Mouse (Mus musculus): ENCODE data around the gene Axin2. TPM values are rescaled to one million over a fixed set of nuclear protein-coding genes. Genes with fewer than 3 reads are reported as not detected.
"Not testable (repeated sequence)": the region's sequence is repeated elsewhere in the genome, so short reads cannot be mapped to it uniquely, and the experiment has no call there.

The Axin2 gene
- polyA plus RNA-seq (2012; ENCODE audit: insufficient read depth, insufficient read length, low replicate concordance, missing spikeins) = not detected in 2 replicates

DNA sequence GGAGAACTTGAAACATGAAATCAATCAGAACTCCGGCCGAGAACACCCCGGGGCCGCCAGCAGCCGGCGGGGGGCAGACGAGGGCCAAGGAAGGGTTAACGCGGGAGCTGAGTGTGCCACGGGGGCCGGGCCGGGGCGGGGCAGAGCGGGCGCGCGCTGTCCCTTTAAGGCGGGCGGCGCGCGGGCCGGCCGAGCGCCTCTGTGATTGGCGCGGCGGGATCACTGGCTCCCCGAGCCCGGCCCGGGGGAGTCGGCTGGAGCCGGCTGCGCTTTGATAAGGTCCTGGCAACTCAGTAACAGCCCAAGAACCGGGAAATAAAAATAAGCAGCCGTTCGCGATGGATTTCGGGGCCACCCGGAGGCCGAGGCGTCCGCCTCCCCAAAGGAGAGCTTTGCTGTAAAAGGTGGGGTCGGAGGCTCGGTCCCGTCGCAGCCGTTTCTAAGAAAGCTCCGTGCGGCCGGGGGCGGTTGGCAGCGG is at the start of gene Axin2:
TSS of gene Axin2 (plus strand) at position 192 of the 478 bp plus-strand sequence.
- Histone ChIP-seq H3K27ac (ENCODE audit: insufficient read depth, low read depth, low read length) (peak within 1 kb of the TSS; percentile 39; the same call in 1 of the 2 replicates), H3K4me1 (ENCODE audit: control insufficient read depth, insufficient read depth, low read length) (peaks cover 29% of the 10 kb centered on the region), H3K4me3 (ENCODE audit: insufficient read depth, low read depth, low read length) (peak within 1 kb of the TSS; percentile 89)
- TF ChIP-seq POLR2A (IDR thresholded peaks at IDR 0.05; ENCODE audit: insufficient read depth, low read depth, low read length) (0 out of 2 replicates have a peak, but pooled peaks have one; percentile 49), CTCF (IDR thresholded peaks at IDR 0.05; ENCODE audit: insufficient read depth, low read depth, low read length) (no peak; the same call in 1 of the 2 replicates)
- WGBS = under 1% methylated on average over 53 of the region's 53 CpGs

DNA sequence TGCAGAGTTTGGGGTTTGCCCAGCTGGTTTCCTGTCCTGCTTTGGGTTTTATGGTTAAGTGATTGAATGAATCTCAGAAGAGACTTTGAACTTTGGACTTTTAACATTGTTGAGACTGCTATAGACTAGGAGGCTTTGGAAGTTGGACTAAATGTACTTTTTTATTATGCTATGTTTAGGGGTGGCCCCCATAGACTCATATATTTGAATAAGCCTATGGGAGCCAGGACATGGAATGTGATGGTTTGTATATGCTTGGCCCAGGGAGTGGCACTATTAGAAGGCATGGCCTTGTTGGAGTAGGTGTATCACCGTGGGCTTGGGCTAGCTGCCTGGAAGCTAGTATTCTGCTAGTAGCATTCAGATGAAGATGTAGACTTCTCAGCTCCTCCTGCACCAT is 48.9 kb upstream of the Axin2 start:
- H3K4me1 ChIP-seq (ENCODE audit: control insufficient read depth, insufficient read depth, low read length); H3K4me3 ChIP-seq (ENCODE audit: insufficient read depth, low read depth, low read length); H3K27ac ChIP-seq (ENCODE audit: insufficient read depth, low read depth, low read length): not testable (repeated sequence)
- 97% methylated on average over 1 of the region's 1 CpGs for WGBS

DNA sequence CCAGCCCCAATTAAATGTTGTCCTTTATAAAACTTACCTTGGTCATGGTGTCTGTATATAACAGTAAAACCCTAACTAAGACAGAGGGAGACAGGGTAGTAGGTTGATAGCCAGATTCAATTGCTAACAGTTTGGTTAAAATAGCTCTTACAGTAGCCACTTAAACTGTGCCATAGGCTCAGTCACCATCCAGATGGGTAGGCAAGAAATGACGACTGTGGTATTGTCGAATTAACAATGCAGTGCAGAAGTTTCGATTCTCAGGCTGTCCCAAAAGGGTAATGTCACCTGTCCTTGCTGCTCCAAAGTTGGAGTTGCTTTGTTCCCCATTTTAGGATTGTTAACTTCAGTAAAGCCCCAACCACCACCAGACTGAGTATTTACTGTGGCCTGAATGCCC is 48.4 kb upstream of the Axin2 start:
- TF ChIP-seq CTCF (IDR thresholded peaks at IDR 0.05; ENCODE audit: insufficient read depth, low read depth, low read length) (no peak), POLR2A (IDR thresholded peaks at IDR 0.05; ENCODE audit: insufficient read depth, low read depth, low read length) (no peak)
- Histone ChIP-seq H3K4me3 (ENCODE audit: insufficient read depth, low read depth, low read length) (no peak overlapping the region), H3K27ac (ENCODE audit: insufficient read depth, low read depth, low read length) (no peak overlapping the region), H3K4me1 (ENCODE audit: control insufficient read depth, insufficient read depth, low read length) (no peaks in the 10 kb centered on the region)
- WGBS = 95% methylated on average over 3 of the region's 3 CpGs

DNA sequence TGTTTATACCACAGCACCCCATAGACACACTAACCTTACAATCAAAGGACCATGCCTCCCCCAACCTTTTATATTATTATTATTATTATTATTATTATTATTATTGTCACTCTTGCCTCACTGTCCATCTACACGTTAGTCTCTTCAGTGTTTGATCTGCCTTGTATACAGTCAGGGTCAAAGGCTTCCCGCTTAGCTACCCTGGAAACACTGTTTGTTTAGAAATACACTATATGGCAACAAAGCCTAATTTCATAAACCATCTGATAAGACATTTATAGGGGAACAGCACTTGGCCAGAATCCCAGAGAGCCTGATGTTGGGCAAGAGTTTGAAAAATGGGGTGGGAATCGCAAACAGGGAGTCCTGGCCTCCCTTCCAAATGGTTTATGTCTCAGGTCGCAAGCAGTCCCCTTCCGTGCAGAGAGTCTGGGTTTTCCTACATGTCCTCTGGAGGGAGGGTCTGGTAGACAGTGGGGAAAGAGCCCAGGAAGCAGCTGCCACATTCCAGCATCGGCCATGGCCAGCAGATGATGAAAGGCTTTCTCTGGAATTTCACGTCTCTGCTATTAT is 43.4 kb upstream of the Axin2 start:
- no peak for TF ChIP-seq CTCF (IDR thresholded peaks at IDR 0.05; ENCODE audit: insufficient read depth, low read depth, low read length)
- TF ChIP-seq POLR2A (IDR thresholded peaks at IDR 0.05; ENCODE audit: insufficient read depth, low read depth, low read length) = no peak
- 85% methylated on average over 7 of the region's 7 CpGs for WGBS

DNA sequence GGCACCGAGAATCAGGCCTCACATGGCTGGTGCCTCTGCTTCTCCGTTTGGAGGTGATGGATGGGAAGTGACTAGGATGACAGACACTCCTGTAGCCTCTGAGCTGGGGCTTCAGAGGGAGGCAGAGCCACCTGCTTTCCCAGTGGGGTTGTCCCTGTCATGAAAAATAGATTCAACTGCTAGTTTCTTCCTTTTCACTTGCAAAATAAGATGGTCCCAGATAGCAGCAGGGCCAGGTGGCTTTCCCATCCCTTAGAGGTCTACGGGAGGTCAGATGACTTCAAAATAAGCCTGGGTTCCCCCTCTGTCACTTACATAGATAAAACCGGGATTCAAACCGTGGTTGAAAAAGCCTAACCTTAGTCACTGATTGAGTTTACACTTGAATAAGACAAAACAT is 42.6 kb upstream of the Axin2 start:
- Histone ChIP-seq H3K4me3 (ENCODE audit: insufficient read depth, low read depth, low read length) (no peak overlapping the region), H3K4me1 (ENCODE audit: control insufficient read depth, insufficient read depth, low read length) (no peaks in the 10 kb centered on the region)
- WGBS = 96% methylated on average over 5 of the region's 5 CpGs

More for the DNA sequence above, 43.4 kb upstream of the Axin2 start:
- no peak overlapping the region for H3K4me3 ChIP-seq (ENCODE audit: insufficient read depth, low read depth, low read length)
- no peaks in the 10 kb centered on the region for H3K4me1 ChIP-seq (ENCODE audit: control insufficient read depth, insufficient read depth, low read length)
- H3K27ac ChIP-seq (ENCODE audit: insufficient read depth, low read depth, low read length) = no peak overlapping the region

DNA sequence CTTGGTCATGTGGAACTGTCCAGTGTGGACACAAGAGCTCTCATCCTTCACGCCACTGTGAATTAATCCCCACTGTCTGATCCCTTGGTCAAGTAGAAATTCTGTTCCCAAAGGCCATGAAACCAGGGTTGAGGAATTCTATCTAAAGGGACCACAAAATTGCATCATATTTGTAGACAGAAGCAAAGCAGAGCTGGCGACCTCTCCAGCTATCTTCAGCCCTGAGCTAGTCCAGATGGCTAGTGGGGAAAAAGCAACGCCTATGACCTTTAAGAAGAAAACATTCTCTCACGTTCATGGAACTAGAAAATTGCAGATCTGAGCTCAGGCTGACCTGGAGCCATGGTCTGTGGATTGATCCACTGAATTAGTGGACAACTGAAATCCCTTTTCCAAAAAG is 39.6 kb upstream of the Axin2 start:
- Histone ChIP-seq H3K27ac (ENCODE audit: insufficient read depth, low read depth, low read length) (no peak overlapping the region), H3K4me3 (ENCODE audit: insufficient read depth, low read depth, low read length) (no peak overlapping the region), H3K4me1 (ENCODE audit: control insufficient read depth, insufficient read depth, low read length) (no peaks in the 10 kb centered on the region)
- WGBS = 95% methylated on average over 4 of the region's 4 CpGs
- TF ChIP-seq CTCF (IDR thresholded peaks at IDR 0.05; ENCODE audit: insufficient read depth, low read depth, low read length) (no peak), POLR2A (IDR thresholded peaks at IDR 0.05; ENCODE audit: insufficient read depth, low read depth, low read length) (no peak)

More for the DNA sequence above, 42.6 kb upstream of the Axin2 start:
- TF ChIP-seq CTCF (IDR thresholded peaks at IDR 0.05; ENCODE audit: insufficient read depth, low read depth, low read length) (no peak), POLR2A (IDR thresholded peaks at IDR 0.05; ENCODE audit: insufficient read depth, low read depth, low read length) (no peak)
- H3K27ac ChIP-seq (ENCODE audit: insufficient read depth, low read depth, low read length) = no peak overlapping the region

DNA sequence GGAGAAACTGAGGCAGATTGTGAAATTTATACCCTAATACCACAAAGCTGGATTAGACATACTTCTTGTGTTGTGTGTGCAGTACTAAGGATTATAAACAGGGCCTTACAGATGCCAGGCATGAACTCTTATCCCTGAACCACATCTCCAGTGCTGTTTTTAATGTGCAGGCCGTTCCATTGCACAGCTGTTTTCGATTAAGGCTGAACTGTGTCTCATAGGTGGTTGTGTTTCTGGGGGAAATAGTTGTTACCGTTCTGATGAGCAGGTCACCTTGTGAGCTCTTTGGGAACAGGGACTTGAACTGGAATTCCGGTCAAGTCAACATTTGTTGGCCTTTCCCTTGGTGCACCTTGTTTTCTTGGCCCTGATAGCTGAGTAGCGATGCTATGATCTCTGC is 38.5 kb upstream of the Axin2 start:
- 90% methylated on average over 5 of the region's 5 CpGs for WGBS
- H3K27ac ChIP-seq (ENCODE audit: insufficient read depth, low read depth, low read length) = no peak overlapping the region
- TF ChIP-seq POLR2A (IDR thresholded peaks at IDR 0.05; ENCODE audit: insufficient read depth, low read depth, low read length) (no peak), CTCF (IDR thresholded peaks at IDR 0.05; ENCODE audit: insufficient read depth, low read depth, low read length) (no peak)
- no peak overlapping the region for H3K4me3 ChIP-seq (ENCODE audit: insufficient read depth, low read depth, low read length)
- no peaks in the 10 kb centered on the region for H3K4me1 ChIP-seq (ENCODE audit: control insufficient read depth, insufficient read depth, low read length)

DNA sequence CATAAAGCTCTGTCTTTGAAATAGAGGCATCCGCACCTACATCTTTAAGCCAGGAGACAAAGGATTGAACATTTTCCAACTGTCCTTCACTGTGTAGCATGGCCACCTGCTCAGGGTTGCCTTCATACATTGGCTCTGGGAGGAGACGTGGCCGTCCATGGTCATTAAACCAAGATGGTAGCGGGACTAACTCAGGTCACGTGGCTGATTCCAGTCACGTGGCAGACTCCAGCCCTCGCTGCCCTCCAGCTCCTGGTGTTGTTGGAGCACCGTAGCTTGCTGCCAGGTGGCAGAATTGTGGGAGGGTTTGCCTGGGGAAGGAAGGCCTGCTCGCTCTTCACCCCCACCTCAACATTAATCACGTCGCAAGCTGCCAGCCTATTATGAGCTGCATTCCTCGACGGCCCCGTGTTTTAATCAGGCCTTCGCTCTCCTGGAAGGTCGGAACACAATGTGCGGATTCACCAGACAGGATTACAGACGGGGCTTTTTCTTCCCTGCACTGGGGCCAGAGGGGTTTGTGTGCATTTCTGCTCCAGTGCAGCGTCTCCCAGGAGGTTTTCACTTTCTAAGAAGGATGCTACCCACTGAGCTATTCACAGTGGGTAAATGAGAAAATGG is 34.8 kb upstream of the Axin2 start:
- peaks cover 2% of the 10 kb centered on the region; the same call in 1 of the 2 replicates for H3K4me1 ChIP-seq (ENCODE audit: control insufficient read depth, insufficient read depth, low read length)
- no peak for TF ChIP-seq CTCF (IDR thresholded peaks at IDR 0.05; ENCODE audit: insufficient read depth, low read depth, low read length)
- no peak for TF ChIP-seq POLR2A (IDR thresholded peaks at IDR 0.05; ENCODE audit: insufficient read depth, low read depth, low read length)
- 57% methylated on average over 19 of the region's 19 CpGs for WGBS
- no peak overlapping the region for H3K4me3 ChIP-seq (ENCODE audit: insufficient read depth, low read depth, low read length)
- H3K27ac ChIP-seq (ENCODE audit: insufficient read depth, low read depth, low read length) = no peak overlapping the region

DNA sequence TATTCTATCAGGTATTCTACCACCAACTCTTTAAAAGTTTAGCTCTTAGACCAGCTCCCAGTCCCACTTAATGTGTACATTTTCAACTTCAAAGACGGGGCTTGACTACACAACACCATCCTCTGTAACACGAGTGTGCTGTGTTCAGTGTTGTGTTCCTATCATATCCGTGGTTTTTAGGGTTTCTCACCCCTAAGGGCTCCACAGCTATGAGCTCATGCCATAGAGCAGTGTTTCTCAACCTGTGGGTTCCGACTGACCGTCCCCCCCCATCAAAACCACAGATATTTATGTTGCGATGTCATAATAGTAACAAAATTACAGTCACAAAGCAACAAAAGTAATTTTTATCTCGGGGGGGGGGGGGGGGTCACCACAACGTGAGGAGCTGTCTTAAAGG is 34.1 kb upstream of the Axin2 start:
- H3K4me3 ChIP-seq (ENCODE audit: insufficient read depth, low read depth, low read length) = no peak overlapping the region
- WGBS = 73% methylated on average over 8 of the region's 8 CpGs
- TF ChIP-seq POLR2A (IDR thresholded peaks at IDR 0.05; ENCODE audit: insufficient read depth, low read depth, low read length) (no peak), CTCF (IDR thresholded peaks at IDR 0.05; ENCODE audit: insufficient read depth, low read depth, low read length) (no peak)
- H3K27ac ChIP-seq (ENCODE audit: insufficient read depth, low read depth, low read length) = no peak overlapping the region
- peaks cover 4% of the 10 kb centered on the region; the same call in 1 of the 2 replicates for H3K4me1 ChIP-seq (ENCODE audit: control insufficient read depth, insufficient read depth, low read length)

Data from olfactory bulb, adult 2 months (tissue).